Comparison of ENCODE assay signal across 13 mouse cellular contexts in genomic region chr13:72370131-72370530, GRCm38 (mm10).
DNase-seq lines count a peak whose midpoint lies in the region; TF ChIP-seq lines count a peak whose summit lies in the region.
"Had no signal": no experiment of that assay in that cellular context is flagged by ENCODE, and none has a peak within 500 bp of the region (broad histone marks: within the 10 kb centered on the region; RNA-seq: fewer than 3 reads in every experiment).

No protein-coding gene starts in this region.

- 83% methylated on average over 1 of the region's 1 CpGs for WGBS in kidney, adult 2 months

- TF ChIP-seq POLR2A in kidney, adult 2 months (IDR thresholded peaks at IDR 0.05; ENCODE audit: low read depth, low read length) = no peak

- DNase-seq in embryo, embryonic 10 days (ENCODE audit: low spot score) = peak; percentile 47
- DNase-seq in embryo, embryonic 9.5 days (ENCODE audit: extremely low spot score) = no peak
- DNase-seq in kidney, adult 2 months = peak; percentile 17
- DNase-seq in kidney, postnatal 14 days = no peak
- DNase-seq in lung, postnatal 14 days = peak; percentile 6
- no peak for DNase-seq in lung, postnatal 25 days (ENCODE audit: low spot score)
- DNase-seq in retina, postnatal 1 day = peak; percentile 20
- DNase-seq in urinary bladder, adult 18-20 months (ENCODE audit: low spot score in 2 of 2) = no peak
- DNase-seq: heart, postnatal 36 days; spleen, adult 18-20 months; thymus, postnatal 36 days had no signal

- H3K4me3 ChIP-seq in kidney, adult 2 months (ENCODE audit: insufficient read depth, low read depth, low read length) = no peak overlapping the region
- H3K4me3 ChIP-seq: erythroblast, embryonic 14.5 days had no signal

- H3K27ac ChIP-seq in kidney, adult 2 months (ENCODE audit: insufficient read depth, low read depth, low read length) = no peak overlapping the region

- H3K4me1 ChIP-seq in kidney, adult 2 months (ENCODE audit: control insufficient read depth, insufficient read depth, low read length) = no peaks in the 10 kb centered on the region

- no peaks in the 10 kb centered on the region for H3K36me3 ChIP-seq in kidney, adult 2 months (ENCODE audit: control insufficient read depth, insufficient read depth, low read length)
- H3K36me3 ChIP-seq: G1E had no signal

- TF ChIP-seq CTCF in kidney, adult 2 months (conservative IDR thresholded peaks at IDR 0.05; ENCODE audit: insufficient read depth, insufficient read length, low read depth, low read length) = no peak

- no peaks in the 10 kb centered on the region for H3K27me3 ChIP-seq in kidney, adult 2 months (replicated peaks; ENCODE audit: control insufficient read depth, insufficient read depth, low read length)

Comparison
In these comparisons a context has a peak if more than half of its experiments do, and no peak if none do; other contexts are left out.
1. DNase-seq: peak in embryo, embryonic 10 days (single experiment), kidney, adult 2 months (single experiment), lung, postnatal 14 days (single experiment) and retina, postnatal 1 day (single experiment); none in embryo, embryonic 9.5 days (single experiment), kidney, postnatal 14 days (single experiment), lung, postnatal 25 days (single experiment) and urinary bladder, adult 18-20 months (0 of 2).